Mouse (Mus musculus) testis, adult 2 months (tissue): ENCODE data around the gene Stk10. TPM values are rescaled to one million over a fixed set of nuclear protein-coding genes. Genes with fewer than 3 reads are reported as not detected.
"Not testable (repeated sequence)": the region's sequence is repeated elsewhere in the genome, so short reads cannot be mapped to it uniquely, and the experiment has no call there.

Experiments
- H3K27ac ChIP-seq: fragments of 200-500 bp; 2 replicates; pipeline ENCODE4 v1.5.1; 2012; ENCODE audit warnings: low read depth, low read length; ENCODE audit not compliant: control insufficient read depth, insufficient read depth
- H3K27me3 ChIP-seq: fragments of 200-500 bp; 2 replicates; pipeline ENCODE4 v1.6.1; 2012; ENCODE audit warnings: mild to moderate bottlenecking, low read length, moderate library complexity; ENCODE audit not compliant: control insufficient read depth, insufficient read depth
- H3K36me3 ChIP-seq: fragments of 200-500 bp; 2 replicates; pipeline ENCODE4 v1.6.1; 2012; ENCODE audit warnings: mild to moderate bottlenecking, low read length; ENCODE audit not compliant: control insufficient read depth, insufficient read depth
- H3K4me1 ChIP-seq: fragments of 200-500 bp; 2 replicates; pipeline ENCODE4 v1.6.1; 2012; ENCODE audit warnings: low read length; ENCODE audit not compliant: control insufficient read depth, insufficient read depth
- H3K4me3 ChIP-seq: fragments of 200-500 bp; 2 replicates; pipeline ENCODE4 v1.5.1; 2012; ENCODE audit warnings: low read depth, mild to moderate bottlenecking, low read length, moderate library complexity, mixed read lengths; ENCODE audit not compliant: control insufficient read depth
- CTCF ChIP-seq: fragments of 200-500 bp; IDR thresholded peaks from 2 replicates; pipeline ENCODE4 v1.5.1; 2012; ENCODE audit warnings: low read depth, mild to moderate bottlenecking, inconsistent platforms, low read length, moderate library complexity; ENCODE audit not compliant: control insufficient read depth, insufficient read depth, insufficient replicate concordance
- POLR2A ChIP-seq: fragments of 200-500 bp; IDR thresholded peaks from 2 replicates; pipeline ENCODE4 v1.6.1; 2012; ENCODE audit warnings: low read depth, mild to moderate bottlenecking, inconsistent platforms, low read length, moderate library complexity; ENCODE audit not compliant: control insufficient read depth
- polyA plus RNA-seq: library from polyadenylated mRNA; depleted of rRNA; stranded (reverse); fragments of >200 nt; gene quantifications from 2 replicates; pipeline ENCODE4 v1.2.3, GENCODE M21; 2012

Gene Stk10
- polyA plus RNA-seq, 1 experiment, result 38.3 TPM

- Histone ChIP-seq H3K27me3 (no peaks in the 10 kb centered on the region), H3K36me3 (no peaks in the 10 kb centered on the region), H3K4me1 (no peaks in the 10 kb centered on the region), H3K27ac (no peak overlapping the region), H3K4me3 (no peak overlapping the region)
- TF ChIP-seq POLR2A, result no peak
- TF ChIP-seq CTCF, result no peak
Observed at GRCm38 (mm10) chr11:32493312-32493711, 39.8 kb upstream of the Stk10 start.

GRCm38 (mm10) chr11:32495283-32495682 is 37.8 kb upstream of the Stk10 start:
- Histone ChIP-seq H3K4me1 (no peaks in the 10 kb centered on the region), H3K27me3 (no peaks in the 10 kb centered on the region), H3K27ac (no peak overlapping the region), H3K4me3 (no peak overlapping the region), H3K36me3 (no peaks in the 10 kb centered on the region; the same call in none of the 2 replicates)
- TF ChIP-seq POLR2A (no peak), CTCF (no peak)

GRCm38 (mm10) chr11:32498757-32499535 is 34.2 kb upstream of the Stk10 start:
- H3K36me3 ChIP-seq, result no peaks in the 10 kb centered on the region; the same call in none of the 2 replicates
- no peak overlapping the region for H3K27ac ChIP-seq
- no peaks in the 10 kb centered on the region for H3K27me3 ChIP-seq
- no peaks in the 10 kb centered on the region for H3K4me1 ChIP-seq
- no peak for TF ChIP-seq CTCF
- TF ChIP-seq POLR2A, result no peak
- H3K4me3 ChIP-seq, result no peak overlapping the region

- no peak overlapping the region for H3K27ac ChIP-seq
- no peaks in the 10 kb centered on the region for H3K4me1 ChIP-seq
- no peaks in the 10 kb centered on the region for H3K27me3 ChIP-seq
- no peak for TF ChIP-seq POLR2A
- H3K4me3 ChIP-seq, result peak overlapping the region; percentile 24
- H3K36me3 ChIP-seq, result no peaks in the 10 kb centered on the region; the same call in none of the 2 replicates
Observed at GRCm38 (mm10) chr11:32499931-32500330, 33.2 kb upstream of the Stk10 start.

- Histone ChIP-seq H3K4me3 (no peak overlapping the region), H3K4me1 (no peaks in the 10 kb centered on the region)
- TF ChIP-seq CTCF (no peak), POLR2A (no peak)
Observed at GRCm38 (mm10) chr11:32503711-32504110, 29.4 kb upstream of the Stk10 start.

GRCm38 (mm10) chr11:32505091-32505739 is 27.9 kb upstream of the Stk10 start:
- no peak for TF ChIP-seq CTCF
- TF ChIP-seq POLR2A, result no peak
- H3K4me1 ChIP-seq, result no peaks in the 10 kb centered on the region
- H3K36me3 ChIP-seq, result no peaks in the 10 kb centered on the region
- no peak overlapping the region for H3K4me3 ChIP-seq
- H3K27me3 ChIP-seq, result no peaks in the 10 kb centered on the region
- H3K27ac ChIP-seq, result no peak overlapping the region

More at GRCm38 (mm10) chr11:32503711-32504110, 29.4 kb upstream of the Stk10 start:
- Histone ChIP-seq H3K36me3 (no peaks in the 10 kb centered on the region; the same call in none of the 2 replicates), H3K27me3 (no peaks in the 10 kb centered on the region), H3K27ac (no peak overlapping the region)

- Histone ChIP-seq H3K27me3 (no peaks in the 10 kb centered on the region), H3K27ac (no peak overlapping the region), H3K4me3 (no peak overlapping the region), H3K4me1 (no peaks in the 10 kb centered on the region), H3K36me3 (no peaks in the 10 kb centered on the region)
- TF ChIP-seq POLR2A (no peak), CTCF (no peak)
Observed at GRCm38 (mm10) chr11:32510930-32511329, 22.2 kb upstream of the Stk10 start.

- not testable (repeated sequence) for H3K4me3 ChIP-seq, H3K36me3 ChIP-seq, H3K27ac ChIP-seq, H3K4me1 ChIP-seq, H3K27me3 ChIP-seq
Observed at GRCm38 (mm10) chr11:32514853-32515252, 18.3 kb upstream of the Stk10 start.
